Mouse (Mus musculus): ENCODE measurements at regions not wholly inside any gene's neighbourhood (a gene's known extent, or its start where the extent isn't known, plus 50 kb on each side); places are given as distances from the start of the nearest gene placed in this dataset.

DNA sequence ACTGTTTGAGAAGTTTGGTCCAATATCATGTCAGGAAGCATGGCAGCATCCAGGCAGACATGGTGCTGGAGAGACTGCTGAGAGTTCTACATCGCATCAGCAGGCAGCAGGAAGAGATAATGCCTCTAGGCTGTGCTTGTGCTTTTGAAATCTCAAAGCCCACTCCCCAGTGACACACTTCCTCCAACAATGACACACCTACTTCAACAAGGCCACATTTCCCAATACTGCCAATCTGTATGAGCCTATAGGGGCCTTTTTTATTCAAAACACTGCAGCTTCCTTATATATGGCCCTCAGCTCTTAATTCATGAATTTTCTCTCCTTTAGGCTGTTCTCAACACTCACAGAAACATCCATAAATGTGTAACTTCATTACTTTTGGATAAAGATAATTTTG lies 97.4 kb upstream of the Inhba start:
- no peak for DNase-seq (ENCODE audit: inconsistent age in 2 of 2, low spot score in 1 of 2)

DNA sequence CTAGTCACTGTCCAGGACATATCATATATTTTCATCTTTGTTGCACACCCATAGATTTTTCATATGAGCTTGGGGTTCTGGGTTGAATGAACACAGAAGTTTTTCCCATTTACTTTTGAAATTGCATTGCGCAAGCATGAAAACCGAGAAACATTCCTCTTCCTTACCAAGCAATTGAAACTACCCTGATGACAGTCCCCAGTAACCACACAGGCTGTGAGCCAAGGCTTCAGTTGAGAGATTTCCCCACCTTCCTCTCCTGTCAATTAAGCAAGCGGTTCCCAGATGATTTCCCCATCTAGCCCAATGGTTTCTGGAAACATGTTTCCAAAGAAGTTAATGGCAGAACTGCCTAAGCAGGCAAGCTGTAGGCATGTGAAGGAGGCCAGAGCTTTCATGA lies 81.8 kb upstream of the Inhba start:
- DNase-seq (ENCODE audit: inconsistent age in 2 of 2, low spot score in 1 of 2): peak in 1 of 2 experiments; percentile 59

DNA sequence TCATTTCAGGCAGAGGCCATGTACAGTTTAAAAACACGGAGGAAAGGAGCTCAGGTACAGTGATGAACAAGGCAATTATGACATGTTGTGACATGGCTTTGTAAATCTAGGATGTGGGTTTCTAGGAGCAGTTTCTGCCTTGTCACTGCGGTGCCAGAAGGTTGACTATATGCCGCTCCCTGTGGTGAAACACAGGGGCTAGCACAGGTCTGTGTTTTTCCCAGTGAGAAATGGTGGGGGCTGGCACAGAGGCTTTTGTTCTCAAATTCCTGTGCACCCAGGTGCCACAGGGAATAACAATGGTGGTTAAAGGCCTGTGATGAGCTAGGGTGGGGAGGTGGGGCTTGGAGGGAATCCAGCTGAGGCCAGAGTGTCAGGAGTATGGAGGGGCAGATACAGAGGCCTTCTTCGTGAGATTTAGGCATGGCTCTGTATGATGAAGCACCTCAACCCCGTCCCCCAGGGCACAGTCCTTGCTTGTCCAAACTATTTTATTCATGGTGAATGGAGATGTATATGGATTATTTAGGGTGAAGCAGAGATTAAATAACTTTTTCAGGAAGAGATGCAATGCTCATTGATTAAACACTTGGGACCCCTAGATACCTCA lies 80.0 kb upstream of the Inhba start:
- DNase-seq (ENCODE audit: inconsistent age in 2 of 2, low spot score in 1 of 2): no peak

DNA sequence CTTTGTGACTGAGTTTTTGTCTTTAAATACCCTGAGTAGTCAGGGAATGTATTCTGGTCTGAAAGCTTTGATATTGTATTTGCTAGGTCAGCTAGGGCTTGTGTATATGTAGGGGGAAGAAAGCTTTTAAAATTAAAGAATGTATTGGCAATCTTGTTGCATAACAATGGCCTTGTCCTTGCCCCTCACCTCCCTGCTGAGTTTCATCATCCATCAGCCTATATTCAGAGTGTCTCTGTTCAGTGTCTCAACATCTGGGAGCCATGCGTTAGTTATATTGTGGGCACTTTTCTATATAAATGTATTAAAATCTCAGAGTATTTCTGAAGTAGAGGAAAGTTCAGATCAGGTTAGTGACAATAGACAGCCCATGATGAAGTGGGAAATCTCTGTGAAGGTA lies 76.0 kb upstream of the Inhba start:
- DNase-seq (ENCODE audit: inconsistent age in 2 of 2, low spot score in 1 of 2): no peak

DNA sequence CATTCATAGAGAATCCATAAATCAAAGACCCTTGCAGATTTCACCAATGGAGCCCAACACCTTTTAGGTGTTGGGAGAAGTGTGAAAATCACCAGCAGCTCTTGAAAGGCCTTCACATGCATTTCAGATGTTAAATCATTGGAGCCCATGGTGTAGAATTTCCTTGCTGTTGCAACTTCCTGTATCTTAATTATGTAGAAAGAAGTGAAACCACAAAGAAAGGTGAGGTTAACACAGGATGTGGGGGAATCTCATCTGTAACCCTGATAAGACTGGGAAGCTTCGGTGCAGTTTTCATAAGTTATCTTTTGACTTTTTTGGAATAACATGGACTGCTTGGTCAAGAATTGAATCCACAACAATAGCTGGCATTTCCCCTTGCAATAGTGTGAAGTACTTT lies 75.5 kb upstream of the Inhba start:
- DNase-seq (ENCODE audit: inconsistent age in 2 of 2, low spot score in 1 of 2): no peak

DNA sequence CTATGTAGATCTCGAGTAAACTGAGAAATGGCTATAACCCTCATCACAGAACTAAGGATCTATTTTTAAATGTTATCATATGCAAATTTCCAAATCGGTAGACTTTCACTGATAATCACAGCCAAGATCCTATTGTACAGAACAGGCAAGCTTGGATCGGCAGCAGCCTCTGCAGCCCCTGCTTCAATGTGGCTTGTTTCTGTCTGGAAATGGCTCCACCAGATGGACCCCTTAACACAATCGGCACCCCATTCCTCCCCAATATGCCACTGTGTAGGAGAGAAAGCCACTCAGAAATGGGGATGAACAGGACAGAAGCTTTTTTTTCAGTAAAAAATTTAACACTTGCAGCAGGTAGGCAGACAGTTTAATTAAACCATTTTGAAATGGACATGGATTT lies 61.5 kb upstream of the Inhba start:
- DNase-seq (ENCODE audit: inconsistent age in 2 of 2, low spot score in 1 of 2): no peak

DNA sequence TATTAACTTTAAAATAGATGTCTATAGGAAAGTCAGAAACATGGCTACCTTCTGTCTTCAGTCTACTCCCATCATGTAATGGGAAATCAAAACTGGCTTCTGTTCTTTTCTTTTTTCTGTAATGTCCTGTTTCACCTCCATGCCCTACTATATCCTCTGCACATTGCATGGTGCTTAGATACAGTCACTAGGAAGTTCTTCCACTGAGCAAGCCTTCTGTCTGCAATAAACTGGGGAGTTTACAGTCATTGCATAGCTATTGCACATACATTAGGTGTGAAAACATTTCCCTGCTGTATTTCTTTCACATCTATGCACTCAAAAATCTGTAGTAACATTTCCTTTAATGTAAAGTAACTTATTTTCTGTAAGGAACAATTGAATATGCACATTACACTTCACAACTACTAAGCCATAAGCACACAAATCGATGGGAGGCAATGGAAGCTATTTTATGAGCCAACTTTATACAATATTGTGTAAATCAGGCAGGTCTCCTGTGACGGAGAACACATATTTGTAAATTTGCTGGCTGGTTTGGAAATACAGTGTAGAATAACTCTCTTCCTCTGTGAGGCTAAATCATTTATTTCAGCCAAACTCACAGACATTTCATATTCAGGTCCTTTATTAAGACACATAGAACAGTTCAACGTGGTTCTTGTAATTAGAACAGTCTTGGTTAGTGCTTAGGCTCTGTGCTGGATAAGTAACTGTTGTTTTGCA lies 60.6 kb upstream of the Inhba start:
- DNase-seq (ENCODE audit: inconsistent age in 2 of 2, low spot score in 1 of 2): no peak

Data from adrenal gland, adult (tissue).